Mouse (Mus musculus): ENCODE data around the gene Cpvl.

GRCm38 (mm10) chr6:54009293-54009692, 30.8 kb upstream of the Cpvl start:
- TF ChIP-seq MAFK (IDR thresholded peaks at IDR 0.05; ENCODE audit: insufficient replicate concordance, low read length) (no peak), CTCF (conservative IDR thresholded peaks at IDR 0.05 in 1 of 2, IDR thresholded peaks at IDR 0.05 in 1 of 2; ENCODE audit: low read depth in 2 of 2, low read length in 2 of 2) (no peak)

Measured in CH12.LX (cell line).